Mouse (Mus musculus): Measurements from ENCODE around the gene Nckap5l.

Gene Nckap5l

DNA sequence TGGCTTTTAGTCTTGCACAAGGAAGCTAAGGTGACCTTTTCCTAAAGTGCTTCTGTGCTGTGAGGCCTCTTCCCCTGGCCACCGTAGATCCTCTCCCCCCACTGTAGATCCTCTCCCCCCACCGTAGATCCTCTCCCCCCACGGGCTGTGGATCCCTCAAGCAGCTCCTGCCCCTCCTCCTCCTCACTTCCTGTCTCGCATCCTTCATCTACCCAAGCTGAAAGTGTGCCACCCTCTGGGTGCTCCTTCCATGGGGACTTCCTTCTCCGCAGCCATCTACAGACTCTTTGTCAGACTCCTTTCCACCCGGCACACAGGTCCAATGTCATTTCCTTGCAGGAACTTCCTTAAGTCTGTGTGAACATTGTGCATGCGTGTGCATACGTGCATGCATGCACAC is 27.2 kb downstream of the Nckap5l start:
- DNase-seq = no peak

DNA sequence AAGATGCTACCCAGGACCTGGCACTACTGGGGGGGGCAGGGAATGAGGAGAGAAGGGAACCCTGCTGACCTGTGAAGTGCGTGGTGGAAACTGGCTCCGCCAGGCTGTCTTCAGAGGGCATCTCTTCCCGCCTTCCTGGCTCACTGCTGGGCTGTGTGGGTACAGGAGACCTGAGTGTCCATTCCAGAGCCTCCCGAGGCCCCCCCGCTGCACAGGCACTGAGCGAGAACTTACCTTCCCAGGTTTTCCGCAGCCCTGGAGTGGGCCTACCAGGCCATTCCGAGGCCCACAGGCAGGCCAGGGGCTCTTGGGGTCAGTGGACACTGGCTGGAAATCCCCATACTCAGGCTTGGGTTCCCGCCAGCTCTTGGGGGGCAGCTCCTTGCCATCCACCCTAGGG is 33.7 kb downstream of the Nckap5l start:
- no peak for DNase-seq

DNA sequence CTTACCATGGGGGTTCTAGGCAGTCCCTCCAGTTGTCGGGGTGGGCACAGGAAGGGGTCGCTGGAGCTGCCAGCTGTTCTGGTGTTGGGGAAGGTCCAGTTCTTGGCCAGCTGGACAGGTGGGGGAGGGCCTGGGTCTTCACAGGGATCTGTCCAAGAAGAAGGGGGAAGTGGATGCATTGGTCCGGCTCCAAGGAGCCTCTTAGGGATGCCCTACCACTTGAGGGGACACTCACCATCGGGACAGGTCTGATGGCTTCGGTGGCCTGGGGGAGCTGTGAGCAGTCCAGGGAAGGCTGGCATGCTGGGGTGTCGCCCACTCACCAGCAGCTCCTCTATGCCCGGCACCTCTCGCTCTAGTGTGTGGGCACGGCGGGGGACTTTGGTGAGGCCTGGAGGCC is 34.4 kb downstream of the Nckap5l start:
- DNase-seq = no peak

DNA sequence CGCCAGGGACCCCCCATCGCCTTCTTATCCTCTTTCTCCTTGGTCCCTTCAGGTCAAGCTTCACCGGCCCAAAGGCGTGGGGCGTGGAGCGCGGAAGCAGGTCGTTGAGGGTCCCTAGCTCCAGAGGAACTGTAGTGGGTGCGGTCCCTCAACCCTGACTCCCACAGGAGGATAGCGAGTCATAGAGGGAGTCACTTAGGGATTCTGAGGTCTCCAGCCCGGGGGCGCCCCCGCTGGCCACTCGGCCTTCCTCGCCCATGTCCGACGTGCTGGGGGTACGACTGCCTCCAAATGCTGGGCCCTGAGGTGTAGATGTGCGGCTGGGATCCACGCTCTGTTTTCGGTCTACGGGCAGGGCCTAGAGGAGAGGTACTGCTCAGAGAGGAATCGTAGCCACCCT is 35.0 kb downstream of the Nckap5l start:
- no peak for DNase-seq

DNA sequence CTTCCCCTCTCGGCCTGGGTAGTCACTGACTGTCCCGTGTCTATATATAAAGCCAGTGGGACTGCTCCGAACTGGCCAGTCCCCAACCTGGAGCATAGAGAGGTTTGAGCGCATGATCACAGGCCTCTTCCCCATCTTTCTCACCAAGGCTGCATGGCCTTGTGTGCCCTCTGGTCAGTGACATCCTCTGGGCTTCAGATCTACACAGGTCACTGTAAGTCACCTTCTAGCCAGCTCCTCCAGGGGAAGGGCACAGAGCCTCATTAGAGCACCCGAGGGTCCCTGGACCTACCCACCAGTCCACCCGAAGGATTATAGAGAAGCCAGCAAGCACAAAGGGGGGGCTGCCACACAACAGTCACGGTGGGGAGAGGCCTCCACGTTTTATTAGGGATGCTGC is 35.9 kb downstream of the Nckap5l start:
- DNase-seq = no peak

DNA sequence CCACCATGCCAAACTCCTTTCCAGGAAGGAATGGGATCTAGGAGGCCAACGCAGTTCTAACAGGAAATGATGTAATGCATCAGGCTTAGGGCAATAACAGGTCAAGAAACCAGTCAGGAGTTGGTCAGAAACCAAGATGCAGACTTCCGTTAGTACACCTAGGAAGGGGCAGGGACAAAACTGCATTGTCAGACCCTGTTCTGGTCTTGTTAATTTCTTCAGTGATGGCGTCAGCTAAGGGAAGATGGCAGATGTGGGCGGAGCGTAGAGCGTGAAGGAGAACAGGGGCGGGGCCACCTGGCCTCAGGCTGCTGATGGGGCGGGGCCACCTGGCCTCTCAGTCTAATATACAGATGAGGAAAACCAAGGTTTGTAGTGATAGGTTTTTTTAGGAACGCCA is 36.4 kb downstream of the Nckap5l start:
- DNase-seq = no peak

DNA sequence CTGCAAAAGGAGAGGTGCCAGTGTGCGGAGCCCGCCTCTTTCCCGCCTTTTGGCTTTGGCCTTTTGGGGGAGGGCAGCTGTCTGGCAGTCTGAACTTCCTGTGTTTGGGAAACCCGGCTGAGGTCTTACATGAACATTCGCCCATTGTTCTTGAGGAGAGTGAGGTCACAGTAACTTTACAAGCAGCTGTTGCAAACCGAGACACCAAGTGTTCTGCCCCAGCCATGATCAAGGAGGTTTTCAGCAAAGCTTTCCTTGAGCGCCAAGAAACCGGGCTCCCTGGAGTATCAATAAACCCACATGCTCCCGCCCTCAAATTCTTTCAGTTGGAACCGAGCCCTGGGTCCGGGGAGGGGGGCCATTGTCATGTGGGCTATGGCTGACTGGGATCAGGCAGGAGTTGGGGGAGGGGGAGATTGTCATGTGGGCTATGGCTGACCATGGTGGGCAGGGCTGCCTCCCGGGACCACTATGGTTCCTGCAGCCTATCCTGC is 37.0 kb downstream of the Nckap5l start:
- no peak for DNase-seq

DNA sequence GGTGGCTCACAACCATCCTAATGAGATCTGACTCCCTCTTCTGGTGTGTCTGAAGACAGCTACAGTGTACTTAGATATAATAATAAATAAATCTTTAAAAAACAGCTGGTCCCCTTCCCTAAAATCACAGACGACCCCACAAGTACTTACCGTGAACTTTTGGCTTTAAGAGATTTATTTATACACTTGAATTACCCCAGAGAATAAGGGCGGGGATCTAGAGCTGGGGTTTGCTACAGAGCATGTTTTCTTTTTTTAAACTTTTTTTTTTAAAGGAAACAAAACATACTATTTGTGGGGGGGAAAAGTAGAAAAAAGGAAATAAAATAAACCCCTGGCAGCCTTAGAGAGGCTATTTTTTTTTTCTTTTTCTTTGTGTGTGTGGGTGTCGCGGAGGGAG is 37.4 kb downstream of the Nckap5l start:
- DNase-seq = no peak

DNA sequence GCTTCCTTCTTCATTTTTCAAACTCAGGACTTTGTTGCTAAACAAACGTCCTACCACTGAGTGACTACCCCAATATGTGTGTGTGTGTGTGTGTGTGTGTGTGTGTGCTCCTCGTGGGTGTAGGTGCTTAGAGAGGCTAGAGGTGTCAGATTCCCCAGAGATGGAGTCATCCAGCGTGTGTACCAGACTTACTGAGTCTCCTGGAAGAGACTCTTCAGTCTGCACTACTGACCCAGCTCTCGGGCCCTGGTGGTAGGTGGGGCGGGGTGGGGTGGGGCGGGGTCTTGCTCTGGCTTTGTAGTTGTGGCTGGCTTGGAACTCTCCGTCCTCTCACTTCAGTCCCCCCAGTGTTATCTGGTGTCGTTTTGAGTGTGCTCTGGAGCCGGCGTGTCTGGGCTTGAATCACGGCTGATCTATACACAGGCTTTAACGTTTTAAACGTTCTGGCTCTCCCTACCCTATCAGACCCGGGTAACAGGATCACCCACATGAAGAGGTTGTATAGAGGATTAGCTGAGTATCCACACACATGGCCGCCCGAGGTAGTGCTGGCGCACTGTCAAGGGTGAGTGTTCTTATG is 39.8 kb downstream of the Nckap5l start:
- DNase-seq = no peak

DNA sequence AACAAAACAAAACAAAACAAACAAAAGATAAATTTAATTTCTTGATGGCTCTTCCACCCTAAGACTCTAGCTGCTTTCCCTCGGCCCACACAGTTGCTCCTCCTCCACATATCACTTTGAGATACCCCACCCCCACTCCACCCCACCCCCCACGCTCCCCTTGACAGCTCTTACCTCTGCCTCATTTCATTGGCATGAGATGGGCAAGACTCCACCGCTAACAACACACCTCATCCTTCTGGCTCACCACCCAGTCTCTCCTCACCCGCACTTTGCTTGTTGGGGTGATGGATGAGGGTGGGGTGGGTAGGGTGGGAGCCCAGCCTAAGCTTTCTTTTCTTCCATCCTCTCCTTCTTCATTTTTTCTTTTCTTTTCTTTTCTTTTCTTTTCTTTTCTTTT is 40.6 kb downstream of the Nckap5l start:
- no peak for DNase-seq

DNA sequence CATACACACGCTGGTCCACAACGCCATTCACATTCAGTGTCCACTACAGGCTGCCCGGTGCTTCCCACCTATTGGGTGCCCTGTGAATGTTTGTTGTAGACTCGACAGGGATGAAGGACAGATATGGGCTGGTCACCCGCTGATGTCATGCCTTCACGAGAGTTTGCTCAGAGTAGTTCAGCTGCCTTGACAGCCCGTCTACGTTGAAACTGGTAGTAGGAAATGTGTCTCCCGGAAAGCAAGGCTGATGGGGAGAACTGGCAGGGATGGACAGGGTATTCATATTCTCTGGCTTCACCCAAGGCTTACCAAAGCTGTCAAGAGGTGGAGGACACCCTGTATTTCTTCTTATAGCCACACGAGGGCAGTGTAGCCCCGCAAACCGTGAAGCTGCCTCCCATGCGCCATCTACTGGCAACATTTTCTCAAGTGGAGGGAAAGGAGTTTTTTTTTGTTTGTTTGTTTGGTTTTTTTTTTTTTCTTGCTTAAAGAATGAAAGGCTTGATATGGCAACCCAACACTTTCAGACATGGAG is 41.1 kb downstream of the Nckap5l start:
- DNase-seq = peak; percentile 81 to 89

DNA sequence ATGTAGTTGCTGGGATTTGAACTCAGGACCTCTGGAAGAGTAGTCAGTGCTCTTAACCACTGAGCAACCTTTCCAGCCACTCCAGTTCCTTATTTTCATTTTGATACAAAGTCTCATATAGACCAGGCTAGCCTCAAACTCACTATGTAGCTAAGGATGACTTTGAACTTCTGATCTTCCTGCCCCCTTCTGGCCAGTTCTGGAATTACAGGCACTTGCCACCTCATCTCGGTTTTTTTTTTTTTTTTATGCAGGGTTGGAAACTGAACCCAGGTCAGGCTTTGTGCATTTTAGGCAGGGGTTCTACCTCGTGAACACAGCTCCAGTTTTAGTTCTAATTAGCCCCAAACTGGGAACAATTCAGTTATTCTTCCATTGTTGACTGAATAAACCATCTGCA is 41.8 kb downstream of the Nckap5l start:
- DNase-seq = peak; percentile 69 to 83

DNA sequence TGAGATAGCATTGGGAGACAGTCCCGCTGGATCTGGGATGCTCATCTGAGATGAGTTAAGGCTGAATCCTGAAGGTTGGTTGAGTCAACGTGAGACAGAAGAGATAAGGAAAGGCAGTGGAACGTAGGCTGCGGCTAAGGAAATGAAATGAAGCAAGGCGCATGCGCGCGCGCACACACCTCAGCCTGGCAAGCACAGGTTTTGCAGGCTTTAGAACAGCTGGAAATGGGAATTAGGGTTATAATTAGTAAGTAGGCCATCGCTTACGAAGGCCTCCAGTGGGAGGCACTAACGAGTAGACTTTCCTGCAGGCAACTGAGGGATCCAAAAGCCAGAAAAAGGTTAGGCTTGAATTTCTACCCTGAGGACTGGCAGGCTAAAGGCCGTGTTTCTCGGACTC is 45.8 kb downstream of the Nckap5l start:
- peak in 1 of 2 experiments; percentile 8 for DNase-seq

DNA sequence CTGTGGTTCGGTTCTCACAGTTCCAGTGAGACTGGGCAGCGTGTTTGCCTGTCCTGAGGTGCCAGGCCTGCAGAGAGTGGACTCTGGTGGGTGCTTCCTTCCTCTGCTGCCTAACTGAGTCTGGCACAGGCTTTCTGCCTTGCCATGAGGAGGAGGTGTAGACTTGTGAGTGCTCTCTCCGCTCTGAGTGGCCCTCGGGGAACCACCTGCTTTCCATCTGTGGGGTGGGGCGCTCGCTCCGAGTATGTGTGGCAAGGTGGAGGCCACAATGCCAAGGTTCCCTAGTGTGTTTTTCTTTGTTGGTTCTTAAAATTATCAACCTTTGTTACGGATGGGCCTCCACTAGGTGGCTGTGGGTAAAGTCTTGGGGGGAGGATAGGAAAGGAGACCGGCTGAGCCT is 48.7 kb downstream of the Nckap5l start:
- DNase-seq = no peak

DNA sequence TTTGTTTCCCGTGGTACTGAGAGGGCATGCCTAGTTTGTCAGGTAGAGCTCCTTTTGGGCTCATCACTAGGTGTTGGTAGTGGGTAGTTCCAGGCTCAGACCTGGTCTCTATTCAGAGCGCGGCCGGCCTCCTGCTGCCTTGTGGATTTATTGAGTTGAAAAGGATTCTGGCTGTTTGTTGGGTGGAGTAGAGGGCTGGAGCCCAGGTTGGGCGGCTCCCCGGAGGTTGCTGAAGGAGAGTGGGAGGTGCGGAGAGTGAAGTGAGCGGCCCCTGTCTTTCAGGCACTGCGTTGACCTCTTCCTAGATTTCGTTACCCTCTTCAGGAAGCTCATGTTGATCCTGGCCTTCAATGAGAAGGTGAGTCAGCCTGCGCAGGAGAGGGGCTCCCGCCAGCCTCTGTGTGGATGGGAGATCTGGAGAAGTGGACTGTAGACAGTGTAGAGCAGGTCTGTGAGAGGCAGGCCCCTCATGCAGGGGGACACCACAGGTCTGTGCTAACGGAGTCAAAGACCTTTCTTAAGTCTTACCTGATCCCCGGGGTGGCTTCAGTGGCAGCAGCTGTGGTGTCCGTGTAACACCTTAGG is 50.5 kb downstream of the Nckap5l start:
- no peak for DNase-seq

DNA sequence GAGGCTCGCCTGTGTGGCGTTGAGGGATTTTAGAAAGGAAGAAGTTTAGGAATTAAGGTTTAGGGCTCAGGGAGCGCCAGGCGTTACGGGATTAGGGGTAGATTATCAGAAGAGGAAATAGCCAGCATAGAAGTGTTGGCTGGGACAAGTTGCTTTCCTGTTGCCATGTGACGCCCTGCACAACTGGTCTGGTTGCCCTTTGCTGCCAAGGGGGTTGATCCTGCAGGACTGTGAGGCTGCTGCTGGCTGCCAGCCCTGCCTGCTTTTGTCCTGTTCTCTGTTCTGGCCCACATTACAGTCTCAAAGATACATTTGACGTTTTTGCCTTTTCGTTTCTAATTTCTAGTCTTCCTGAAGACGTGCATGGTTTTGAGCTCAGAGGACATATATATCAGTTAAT is 52.4 kb downstream of the Nckap5l start:
- no peak for DNase-seq

DNA sequence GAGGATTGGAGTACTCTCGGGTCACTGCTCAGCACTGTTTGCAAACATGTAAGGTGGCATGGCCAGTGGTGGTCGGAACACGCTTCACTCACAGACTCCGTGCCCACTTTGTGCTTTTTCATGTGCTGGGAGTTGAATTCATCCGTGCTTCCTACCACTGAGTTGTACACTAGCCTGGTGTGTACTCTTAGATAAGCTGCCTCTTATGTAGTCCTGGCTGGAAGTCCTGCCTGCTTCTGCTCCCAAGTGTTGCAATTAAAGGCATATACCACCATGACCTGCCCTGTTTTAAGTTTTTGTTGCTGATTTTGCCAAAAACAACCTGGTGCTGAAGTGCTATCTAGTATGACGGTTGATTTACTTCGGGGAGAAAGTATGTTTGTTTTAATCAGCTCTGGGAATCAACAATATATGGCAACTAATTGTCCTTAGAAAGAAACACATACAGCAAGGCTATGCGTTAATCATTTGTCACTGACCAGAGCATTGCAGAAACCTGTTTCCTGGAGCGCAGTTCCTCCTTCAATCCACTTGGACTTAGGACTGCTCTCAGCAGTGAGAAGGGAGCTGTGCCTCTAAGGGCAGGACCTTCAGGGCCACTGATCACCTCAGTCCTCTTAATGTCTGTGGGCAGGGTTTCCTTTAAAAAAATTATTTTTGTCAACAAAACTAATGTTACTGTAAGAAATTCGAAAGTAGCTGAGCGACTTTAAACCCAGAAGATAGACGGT is 54.2 kb downstream of the Nckap5l start:
- no peak for DNase-seq

DNA sequence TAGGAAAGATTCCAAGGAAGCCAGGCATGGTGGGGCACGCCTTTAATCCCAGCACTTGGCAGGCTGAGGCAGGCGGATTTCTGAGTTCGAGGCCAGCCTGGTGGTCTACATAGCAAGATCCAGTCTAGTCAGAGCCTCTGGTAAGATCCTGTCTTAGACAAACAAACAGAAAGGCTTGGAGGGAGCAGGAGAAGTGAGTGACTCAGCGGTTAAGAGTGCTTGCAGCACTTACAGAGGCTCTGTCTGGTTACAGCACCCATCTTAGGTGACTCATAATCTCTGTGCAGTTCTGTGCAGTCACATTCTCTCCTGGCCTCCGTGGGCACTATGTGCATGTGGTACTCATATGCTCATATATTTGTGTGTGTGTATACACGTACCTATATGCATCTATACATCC is 56.9 kb downstream of the Nckap5l start:
- DNase-seq = no peak

DNA sequence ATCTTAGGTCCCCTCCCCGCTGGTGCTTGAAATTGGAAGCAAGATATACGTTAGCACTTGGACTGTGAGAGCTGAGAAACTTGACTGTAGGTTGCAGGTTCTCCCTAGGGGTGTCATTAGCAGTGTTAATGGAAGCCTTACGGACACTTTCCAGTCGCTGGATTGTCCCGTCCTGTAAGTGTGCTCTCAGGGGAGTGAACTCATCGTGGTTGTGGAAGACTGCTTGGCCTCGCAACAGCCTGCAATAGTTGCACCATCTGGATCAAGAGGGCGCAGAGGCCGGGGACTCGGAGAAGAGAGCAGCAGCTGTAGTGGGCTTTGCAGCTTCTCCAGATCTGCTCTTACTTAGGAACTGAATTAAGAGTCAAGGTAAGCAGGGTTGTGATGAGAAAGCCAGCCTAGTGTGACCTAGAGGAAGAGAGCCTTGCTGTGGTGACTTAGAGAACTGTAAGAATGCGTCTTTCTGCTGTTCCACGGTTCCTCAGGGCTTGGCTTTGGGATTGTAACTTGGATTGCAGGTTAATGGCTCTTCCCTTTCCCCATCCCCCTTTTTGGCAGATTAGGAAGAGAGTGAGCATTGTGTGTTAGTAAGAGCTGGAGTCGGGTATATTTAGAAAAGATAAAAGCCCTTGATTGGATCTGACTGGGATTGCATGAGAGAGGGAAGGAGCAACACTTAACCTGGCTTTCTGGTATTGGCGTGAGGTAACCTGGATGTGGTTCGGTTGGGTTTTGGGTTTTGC is 57.9 kb downstream of the Nckap5l start:
- DNase-seq = no peak

DNA sequence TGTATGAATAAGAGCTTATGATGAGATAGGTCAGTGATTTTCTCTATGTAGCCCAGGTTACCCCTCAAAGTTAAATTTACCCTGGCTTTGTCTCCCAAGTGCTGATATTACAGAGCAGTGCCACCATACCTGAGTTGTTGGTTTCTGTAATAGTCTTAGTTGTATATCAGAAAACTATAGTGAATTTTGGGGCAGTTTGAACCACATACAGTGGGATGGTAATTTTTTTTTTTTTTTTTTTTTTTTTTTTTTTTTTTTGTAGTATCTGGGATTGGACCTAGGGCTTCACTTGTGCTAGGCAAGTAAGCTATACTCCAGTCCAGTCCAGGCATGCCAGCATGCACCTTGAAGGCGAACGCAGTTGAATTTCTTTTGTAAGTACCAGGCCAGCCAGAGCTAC is 59.9 kb downstream of the Nckap5l start:
- DNase-seq = no peak

DNA sequence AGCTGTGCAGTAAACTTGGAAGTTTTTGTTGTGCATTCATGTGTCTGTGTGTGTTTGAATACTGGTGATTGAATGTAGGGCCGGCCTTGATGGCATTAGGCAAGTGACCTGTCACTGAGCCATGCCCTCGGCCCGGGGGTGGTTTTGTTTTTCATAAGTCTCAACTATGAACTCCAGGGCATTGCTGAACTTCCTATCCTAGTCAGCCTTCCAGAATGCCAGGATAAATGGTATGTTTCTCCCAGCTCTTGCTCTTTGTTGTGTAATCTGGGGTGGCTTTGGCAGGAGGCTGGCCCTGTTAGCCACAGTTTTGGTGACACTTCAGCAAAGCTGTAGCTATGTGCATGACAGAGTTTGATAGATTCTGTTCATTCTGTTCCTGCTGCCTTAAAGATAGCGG is 60.7 kb downstream of the Nckap5l start:
- DNase-seq = no peak

DNA sequence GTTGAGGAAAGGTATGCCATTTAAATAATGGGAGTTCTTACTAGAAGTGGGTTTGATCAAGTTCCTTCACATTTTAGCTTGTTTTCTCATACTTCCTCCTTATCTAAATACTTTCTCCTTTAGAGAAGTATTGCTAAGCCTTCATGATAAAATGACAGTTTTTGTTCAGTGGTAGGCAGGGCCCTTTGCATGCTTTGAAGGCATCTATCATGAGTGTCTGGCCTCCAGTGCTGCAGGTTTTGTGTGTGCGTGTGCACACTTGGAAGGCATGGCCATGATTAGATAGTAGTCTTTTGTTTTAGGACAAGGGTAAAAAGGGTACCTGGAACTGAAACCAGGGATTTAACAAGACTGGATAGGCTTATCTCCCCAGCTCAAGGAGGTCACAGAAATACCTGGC is 61.1 kb downstream of the Nckap5l start:
- DNase-seq = no peak
